Comparison of ENCODE assay signal across 10 mouse cellular contexts in genomic region chr12:82700241-82700640, GRCm38 (mm10).
"Had no signal": no experiment of that assay in that cellular context is flagged by ENCODE, and none has a peak within 500 bp of the region (broad histone marks: within the 10 kb centered on the region; RNA-seq: fewer than 3 reads in every experiment).

No protein-coding gene starts in this region.

- H3K9ac ChIP-seq: lung, embryonic 15.5 days; midbrain, embryonic 13.5 days; midbrain, embryonic 15.5 days; neural tube, embryonic 12.5 days; stomach, embryonic 15.5 days had no signal

- H3K36me3 ChIP-seq: lung, embryonic 15.5 days; midbrain, embryonic 13.5 days; midbrain, embryonic 15.5 days; neural tube, embryonic 12.5 days; stomach, embryonic 15.5 days had no signal

- ATAC-seq: lung, postnatal 0 days; midbrain, embryonic 13.5 days; midbrain, embryonic 15.5 days had no signal

- H3K9me3 ChIP-seq: lung, embryonic 15.5 days; megakaryocyte, embryonic 14.5 days; midbrain, embryonic 13.5 days; midbrain, embryonic 15.5 days; neural tube, embryonic 12.5 days; stomach, embryonic 15.5 days had no signal

- DNase-seq: right cerebral cortex, postnatal 14 days had no signal

- H3K4me3 ChIP-seq: lung, embryonic 15.5 days; megakaryocyte, embryonic 14.5 days; midbrain, embryonic 13.5 days; midbrain, embryonic 15.5 days; neural tube, embryonic 12.5 days; stomach, embryonic 15.5 days had no signal

- H3K4me1 ChIP-seq: lung, embryonic 15.5 days; megakaryocyte, embryonic 14.5 days; midbrain, embryonic 13.5 days; neural tube, embryonic 12.5 days; stomach, embryonic 15.5 days had no signal

- H3K27me3 ChIP-seq: lung, embryonic 15.5 days; midbrain, embryonic 13.5 days; midbrain, embryonic 15.5 days; neural tube, embryonic 12.5 days; stomach, embryonic 15.5 days had no signal

- H3K27ac ChIP-seq: macrophage; midbrain, embryonic 13.5 days; midbrain, embryonic 15.5 days; neural tube, embryonic 12.5 days; stomach, embryonic 15.5 days; stomach, postnatal 0 days had no signal
